Mouse (Mus musculus): ENCODE results near the gene Cysltr2.

Gene Cysltr2

DNA sequence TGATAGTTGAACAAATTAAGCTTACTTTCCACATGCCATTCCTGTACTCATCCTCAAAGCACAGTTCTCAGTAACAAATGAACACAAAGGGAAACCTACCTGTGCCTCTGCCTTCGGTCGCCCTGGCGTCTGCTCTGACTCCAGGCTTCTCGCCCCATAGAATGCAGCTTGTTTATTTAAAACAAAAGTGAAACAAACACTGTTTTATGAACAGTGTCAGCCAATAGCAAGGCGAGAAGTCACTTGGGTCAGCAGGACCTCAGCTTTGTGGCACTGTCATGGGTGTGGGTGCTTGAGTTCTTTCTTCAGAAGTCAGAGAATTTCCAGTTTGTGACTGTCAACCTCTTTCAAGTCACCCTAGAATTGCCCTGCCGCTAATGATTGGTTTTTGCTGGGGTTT is at the start of gene Cysltr2:
Cysltr2 (minus strand) TSS at position 178 of the 400 bp plus-strand sequence.
- DNase-seq (ENCODE audit: low spot score): no peak

DNA sequence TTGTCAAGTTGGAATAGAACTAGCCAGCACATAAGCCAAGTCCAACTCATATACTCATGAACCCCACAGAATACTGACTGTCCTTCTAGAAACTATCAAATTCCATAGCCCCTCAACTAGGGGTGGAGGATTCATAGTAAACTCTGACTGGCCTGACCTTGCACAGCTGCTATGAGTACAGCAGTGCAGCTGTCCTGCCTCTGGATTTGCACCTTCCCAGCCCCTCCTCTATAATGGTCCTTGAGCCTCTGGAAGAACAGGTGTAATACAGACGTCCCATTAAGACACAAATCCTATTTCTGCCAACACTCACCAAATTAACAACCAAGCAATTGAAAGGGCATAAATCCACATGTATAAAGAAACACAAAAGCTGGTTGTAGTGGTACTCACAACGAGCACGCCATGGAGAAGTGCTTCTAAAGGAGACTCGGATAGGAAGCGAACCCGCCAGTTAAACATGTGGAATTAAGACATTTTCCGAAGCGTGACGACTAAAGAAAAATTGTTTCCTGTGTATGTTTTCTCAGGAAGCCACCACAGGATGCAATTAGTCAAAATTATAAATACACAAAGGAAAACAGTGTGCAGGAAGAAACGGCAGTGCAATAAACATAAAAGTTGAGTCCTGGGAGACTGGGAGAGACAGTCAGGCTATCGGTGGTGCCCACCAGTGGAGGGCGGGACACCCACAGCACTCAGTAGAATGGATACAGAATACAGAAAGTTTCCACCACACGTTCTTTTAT is 46.1 kb upstream of the Cysltr2 start:
- no peak for DNase-seq (ENCODE audit: low spot score)

- DNase-seq (ENCODE audit: low spot score): no peak
Observed at GRCm38 (mm10) chr14:73092871-73093270, 44.0 kb upstream of the Cysltr2 start.

DNA sequence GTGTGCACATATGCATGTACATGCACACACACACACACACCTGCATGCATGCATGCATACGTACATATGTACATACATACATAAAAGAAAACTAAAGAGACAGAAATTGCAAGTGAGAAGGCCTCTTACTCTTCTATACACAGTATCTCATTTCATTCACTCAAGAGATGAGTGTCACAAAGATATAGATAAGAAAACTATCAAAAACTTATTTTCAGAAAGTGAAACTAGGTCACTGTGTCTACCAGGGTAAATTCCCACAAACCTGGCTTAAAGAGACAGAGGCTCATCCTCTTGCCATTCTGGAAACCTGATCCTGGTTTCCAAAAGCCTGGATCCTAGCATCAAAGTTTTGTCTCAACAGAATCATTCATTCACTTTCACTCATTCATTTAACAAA is 39.3 kb upstream of the Cysltr2 start:
- DNase-seq (ENCODE audit: low spot score): no peak

GRCm38 (mm10) chr14:73087746-73088145 is 38.8 kb upstream of the Cysltr2 start:
- DNase-seq (ENCODE audit: low spot score): no peak

- DNase-seq (ENCODE audit: low spot score): no peak
Observed at GRCm38 (mm10) chr14:73087247-73087646, 38.3 kb upstream of the Cysltr2 start.

- DNase-seq (ENCODE audit: low spot score): no peak
Observed at GRCm38 (mm10) chr14:73086425-73086824, 37.5 kb upstream of the Cysltr2 start.

DNA sequence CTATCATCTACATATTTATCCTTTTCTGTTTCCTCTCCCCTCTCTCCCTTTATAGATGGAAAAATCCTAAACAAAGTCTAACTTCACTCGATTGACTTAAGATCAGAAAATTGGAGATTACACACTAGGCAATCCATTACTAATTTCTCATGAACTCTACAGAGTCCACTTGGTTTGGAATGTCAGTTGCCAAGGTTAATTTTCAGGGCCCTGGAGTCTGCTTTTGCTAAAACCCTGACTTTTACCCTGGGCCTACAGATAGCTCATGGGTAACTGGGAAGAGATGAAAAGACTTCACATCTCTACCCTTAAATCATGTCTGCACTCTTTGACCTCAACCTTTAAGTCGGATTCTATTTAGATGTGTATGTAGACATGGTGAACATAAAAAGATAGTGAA is 34.6 kb upstream of the Cysltr2 start:
- DNase-seq (ENCODE audit: low spot score): no peak

DNA sequence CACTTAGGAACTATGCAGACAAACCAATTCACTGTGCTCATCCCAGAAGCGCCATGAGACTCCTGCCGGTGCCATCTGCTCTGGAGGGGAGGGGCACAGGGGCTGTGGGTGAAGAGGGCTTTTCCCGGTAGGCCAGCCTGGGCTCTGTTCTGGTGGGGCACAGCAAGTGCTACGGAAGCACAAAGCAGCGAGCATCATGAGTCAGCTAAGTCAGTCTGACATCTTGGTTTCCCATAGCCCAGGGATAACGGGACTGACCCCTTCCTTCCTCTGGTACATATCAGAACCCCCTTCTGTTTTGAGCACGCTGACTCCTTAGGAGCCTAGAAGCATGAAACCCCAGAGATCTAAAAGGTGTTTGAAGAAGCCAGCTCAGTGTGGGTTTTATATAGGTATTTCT is 15.5 kb upstream of the Cysltr2 start:
- DNase-seq (ENCODE audit: low spot score): no peak

DNA sequence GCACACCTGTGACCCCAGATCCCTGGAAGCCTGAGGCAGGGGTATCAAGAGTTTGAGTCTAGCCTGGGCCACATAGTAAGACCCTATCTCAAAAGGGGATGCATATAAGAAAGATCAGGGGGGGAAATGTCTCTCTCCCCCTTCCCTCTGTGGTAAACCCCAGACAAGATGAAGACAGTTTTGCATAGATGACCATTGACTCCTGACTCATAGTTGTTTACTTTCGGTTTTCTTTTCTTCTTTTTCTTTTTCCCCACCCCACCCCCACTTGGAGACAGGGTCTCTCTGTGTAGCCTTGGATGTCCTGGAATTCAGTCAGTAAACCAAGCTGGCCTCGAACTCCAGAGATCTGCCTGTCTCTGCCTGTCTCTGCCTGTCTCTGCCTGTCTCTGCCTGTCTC is 9.8 kb upstream of the Cysltr2 start:
- no peak for DNase-seq (ENCODE audit: low spot score)

DNA sequence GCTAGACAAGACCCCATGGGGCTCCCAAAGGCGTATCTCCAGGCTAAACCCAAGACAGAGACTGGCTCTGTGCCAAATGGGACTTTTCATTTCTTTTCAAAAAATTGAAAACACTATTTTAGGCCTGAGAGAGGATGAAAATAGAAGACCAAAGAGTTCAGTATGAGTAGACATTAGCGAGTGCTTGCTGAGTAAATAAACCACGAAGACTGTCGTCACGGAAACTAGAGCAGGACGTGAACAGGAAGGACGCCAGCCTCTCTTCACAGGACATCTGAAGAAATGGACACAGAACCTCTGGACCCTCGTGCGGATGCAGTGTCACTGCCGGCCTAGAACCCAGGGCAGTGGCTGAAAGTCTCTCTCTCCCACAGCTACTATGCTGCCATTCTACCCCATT is 8.8 kb upstream of the Cysltr2 start:
- peak; percentile 4 for DNase-seq (ENCODE audit: low spot score)

DNA sequence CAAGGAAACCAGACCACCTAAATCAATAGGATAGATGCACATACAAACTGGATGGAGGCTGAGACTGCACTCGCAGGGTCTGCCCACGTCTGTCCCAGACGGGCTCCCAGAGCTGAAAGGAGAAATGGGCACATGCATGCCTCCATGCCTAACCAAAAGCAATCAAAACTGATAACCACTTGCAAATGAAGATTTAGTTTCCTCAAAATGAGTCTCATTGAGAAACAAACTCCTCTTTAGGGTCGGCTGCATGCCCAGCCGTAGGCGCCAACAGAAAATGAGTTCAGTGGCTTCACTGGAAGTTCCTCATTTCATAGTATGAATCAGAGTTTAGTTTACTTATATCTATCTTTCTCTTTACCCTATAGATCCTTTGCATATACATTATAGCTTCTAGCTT is 7.9 kb upstream of the Cysltr2 start:
- no peak for DNase-seq (ENCODE audit: low spot score)

DNA sequence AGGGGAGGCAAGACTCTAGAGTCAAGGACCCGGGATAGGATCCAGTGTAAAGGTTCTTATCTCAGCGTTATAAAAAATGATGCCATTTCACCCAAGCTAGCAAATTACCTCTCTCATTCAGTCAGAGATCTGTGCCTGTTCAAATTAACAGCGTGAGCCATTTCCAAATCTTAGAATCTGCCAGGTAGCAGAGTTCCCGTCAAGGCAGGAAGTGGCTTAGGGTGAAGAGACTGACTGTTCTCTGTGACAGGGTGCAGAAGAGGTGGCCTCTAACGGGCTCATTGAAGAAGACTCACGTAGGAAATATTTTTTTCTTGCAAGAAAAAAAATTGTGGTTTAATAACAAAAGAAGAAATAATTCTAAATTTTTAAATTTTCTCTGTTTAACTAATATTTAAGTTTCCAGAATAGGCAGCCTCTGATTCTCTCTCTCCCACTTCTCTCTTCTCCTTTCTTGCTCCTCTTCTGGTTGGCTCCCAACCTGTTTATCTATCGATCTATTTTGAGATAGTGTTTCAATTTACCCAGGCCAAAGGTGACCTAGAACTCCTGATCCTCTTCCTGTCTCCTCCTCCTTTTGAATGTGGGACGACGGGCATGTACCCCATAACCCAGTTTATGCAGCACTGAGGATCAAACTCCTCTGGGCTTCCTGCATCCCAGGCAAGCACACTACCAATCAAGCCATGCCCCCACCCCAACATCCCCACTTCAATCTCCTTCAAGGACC is 3.5 kb downstream of the Cysltr2 start:
- DNase-seq (ENCODE audit: low spot score): no peak

DNA sequence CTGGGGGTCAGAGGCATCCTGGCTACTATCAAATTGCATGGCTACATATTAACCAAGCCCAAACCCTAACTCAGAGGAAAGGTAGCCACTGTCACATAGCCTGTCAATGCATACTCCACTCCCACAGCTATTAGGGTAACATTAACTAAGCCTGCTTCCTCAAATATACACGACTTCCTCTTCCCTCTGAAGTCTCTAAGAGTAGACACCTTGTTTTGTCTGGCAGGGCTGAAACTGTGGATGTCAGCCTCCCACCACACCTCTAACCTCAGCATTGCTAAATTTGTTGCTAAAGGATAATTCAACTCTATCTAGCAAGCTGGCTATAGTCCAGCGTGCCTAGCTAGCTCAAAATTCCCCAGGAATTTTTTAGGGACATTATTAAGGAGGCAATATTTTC is 7.2 kb downstream of the Cysltr2 start:
- DNase-seq (ENCODE audit: low spot score): no peak

DNA sequence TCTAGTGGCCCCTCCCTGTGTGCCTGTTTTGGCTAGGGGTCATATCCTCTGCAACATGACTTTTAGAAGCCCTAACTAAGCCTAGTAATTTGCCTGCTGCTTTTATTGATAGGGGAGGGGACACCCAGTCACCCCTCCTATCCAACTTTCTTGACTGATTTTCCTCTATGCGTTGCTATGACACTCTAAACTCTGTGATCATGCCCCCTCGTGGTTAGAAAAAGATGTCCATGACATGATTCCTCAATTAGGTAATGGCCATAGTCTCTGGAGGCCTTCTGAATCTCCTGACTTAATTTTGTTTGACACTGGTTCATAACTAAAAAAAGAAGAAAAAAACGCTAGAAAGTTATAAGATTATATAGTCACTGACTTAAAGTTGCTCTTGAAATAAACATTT is 15.6 kb downstream of the Cysltr2 start:
- no peak for DNase-seq (ENCODE audit: low spot score)

- DNase-seq (ENCODE audit: low spot score): no peak
Observed at GRCm38 (mm10) chr14:73031218-73031617, 17.7 kb downstream of the Cysltr2 start.

DNA sequence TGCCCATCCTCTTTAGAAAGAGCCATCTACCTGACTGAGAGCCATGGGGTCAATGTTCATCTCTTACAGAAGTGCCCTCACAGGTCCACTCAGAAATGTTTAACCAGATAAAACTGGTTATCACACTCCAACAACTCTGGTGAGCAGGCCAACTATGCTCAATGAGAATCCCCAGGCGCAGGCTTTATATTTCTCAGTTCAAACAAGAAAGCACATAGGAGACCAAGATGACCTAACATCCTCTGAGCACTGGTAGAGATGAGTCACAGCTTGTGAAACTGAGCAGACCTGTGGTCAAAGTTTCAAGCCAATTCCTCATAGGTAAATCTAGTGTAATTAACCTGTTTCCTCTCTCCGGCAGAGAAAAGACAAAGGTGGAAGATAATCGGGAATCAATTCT is 31.6 kb downstream of the Cysltr2 start:
- DNase-seq (ENCODE audit: low spot score): no peak

- no peak for DNase-seq (ENCODE audit: low spot score)
Observed at GRCm38 (mm10) chr14:73015386-73015785, 33.5 kb downstream of the Cysltr2 start.

GRCm38 (mm10) chr14:73013723-73014544 is 35.0 kb downstream of the Cysltr2 start:
- DNase-seq (ENCODE audit: low spot score): no peak

DNA sequence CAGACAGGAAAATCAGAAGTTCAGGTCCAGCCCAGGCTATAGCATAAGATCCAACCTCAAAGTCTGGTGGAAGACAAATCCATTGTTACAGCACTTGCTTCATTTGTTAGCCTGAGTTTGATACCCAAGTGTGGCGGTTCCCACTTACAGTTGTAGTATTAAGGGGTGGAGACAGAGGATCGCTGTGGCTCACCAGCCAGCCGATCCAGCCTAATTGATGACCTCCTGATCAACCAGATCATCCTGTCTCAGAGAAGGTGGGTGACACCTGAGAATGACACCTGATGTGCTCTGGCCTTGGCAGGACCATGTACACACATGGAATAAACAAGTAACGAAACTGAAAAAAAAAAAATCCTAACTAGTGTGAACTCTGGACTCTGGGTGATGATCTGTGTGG is 47.1 kb downstream of the Cysltr2 start:
- DNase-seq (ENCODE audit: low spot score): no peak

DNA sequence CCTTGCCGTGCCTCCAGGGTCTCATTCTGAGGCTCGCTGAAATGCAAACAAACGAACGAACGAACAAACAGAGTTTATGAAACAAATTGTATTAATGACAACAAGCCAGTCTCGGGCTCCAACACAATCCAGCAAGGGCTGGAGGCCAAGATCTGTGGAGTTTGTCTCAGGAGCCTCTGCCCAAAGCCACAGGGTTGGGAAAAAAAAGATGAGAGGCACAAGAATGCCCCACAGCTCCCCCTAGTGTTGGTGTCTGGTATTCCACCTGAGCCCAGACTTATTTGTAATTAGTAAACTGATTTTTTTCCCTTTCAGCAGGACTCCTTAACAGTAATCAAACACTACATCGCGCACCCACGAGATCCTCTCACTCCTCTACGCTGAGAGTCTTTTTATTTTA is 48.6 kb downstream of the Cysltr2 start:
- DNase-seq (ENCODE audit: low spot score): peak; percentile 84

- peak; percentile 46 for DNase-seq (ENCODE audit: low spot score)
Observed at GRCm38 (mm10) chr14:72998111-72998510, 50.8 kb downstream of the Cysltr2 start.

GRCm38 (mm10) chr14:72986044-72986443 is 62.9 kb downstream of the Cysltr2 start:
- no peak for DNase-seq (ENCODE audit: low spot score)
